ENCODE assay signal across 8 mouse cellular contexts in the genomic region with DNA sequence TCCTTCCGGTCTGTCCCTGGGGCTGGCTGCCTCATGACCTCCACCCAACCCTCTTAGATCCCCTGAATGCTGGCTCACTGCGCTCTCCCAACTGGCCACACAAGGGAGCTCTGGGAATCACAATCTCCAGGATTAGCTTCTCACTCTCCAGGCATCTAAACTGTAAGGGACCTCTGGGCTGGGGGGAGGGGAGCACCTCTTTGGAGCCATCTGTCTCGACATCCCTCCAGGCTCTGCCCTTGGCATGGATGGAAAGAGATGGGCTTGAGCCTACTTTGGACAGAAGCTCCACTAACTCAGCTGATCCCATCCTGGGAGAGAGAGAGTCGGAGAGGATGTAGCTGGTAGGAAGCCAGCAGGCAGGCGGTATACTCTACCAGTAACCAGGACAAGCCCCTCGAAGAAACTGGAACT. TPM values are rescaled to one million over a fixed set of nuclear protein-coding genes. Genes with fewer than 3 reads are reported as not detected.
A peak's percentile ranks its signal among the peaks of the same experiment; 100 is the strongest.
DNase-seq lines count a peak whose midpoint lies in the region.

No protein-coding gene starts in this region.

- DNase-seq in adrenal gland, adult (ENCODE audit: inconsistent age in 2 of 2, low spot score in 1 of 2) = peak; percentile 60 to 70
- DNase-seq in adrenal gland, adult 2 months = no peak
- peak; percentile 83 for DNase-seq in cerebellum, adult 9-11 months
- DNase-seq in heart, embryonic 10.5 days (ENCODE audit: low spot score) = no peak
- peak; percentile 65 for DNase-seq in kidney, adult 9 months
- DNase-seq in lung, postnatal 4 days = peak; percentile 62 to 74
- no peak for DNase-seq in thymus, postnatal 10 days (ENCODE audit: low spot score in 2 of 2)
- DNase-seq in c-Kit-positive CD71-positive TER-119-positive erythroid progenitor cells, embryonic 14.5 days (ENCODE audit: low spot score) = no peak

- no peak overlapping the region for H3K4me3 ChIP-seq in heart, embryonic 10.5 days

- H3K27me3 ChIP-seq in heart, embryonic 10.5 days (ENCODE audit: insufficient read depth, poor library complexity, severe bottlenecking) = no peaks in the 10 kb centered on the region

- peak overlapping the region; percentile 93; the same call in 1 of the 2 replicates for H3K27ac ChIP-seq in heart, embryonic 10.5 days

- H3K9me3 ChIP-seq in heart, embryonic 10.5 days = no peaks in the 10 kb centered on the region

- 18% methylated on average over 6 of the region's 6 CpGs for WGBS in heart, embryonic 10.5 days

- H3K36me3 ChIP-seq in heart, embryonic 10.5 days = peaks cover 28% of the 10 kb centered on the region

- H3K4me1 ChIP-seq in heart, embryonic 10.5 days = peaks cover 51% of the 10 kb centered on the region

RNA-seq across cellular contexts. Expression of gene Plxnb2, which starts 1.7 kb away (rescaled TPM):
- total RNA-seq in adrenal gland, adult 2 months (2021) = 100 to 1,000 TPM in 1 of 2 experiments, 10 to 100 TPM in 1; 94.8 to 118 TPM
- 168 and 182 TPM in 2 replicates for polyA plus RNA-seq in adrenal gland, adult 2 months (2012; rRNA removed)
- polyA plus RNA-seq in heart, embryonic 10.5 days (2016; fragmentation: Nextera tagmentation; extraction: Ambion mirVana) = 106 and 117 TPM in 2 replicates

RNA-seq across cellular contexts. Expression of gene Dennd6b, which starts 14.0 kb away (rescaled TPM):
- 1 to 10 TPM; 5.2 to 5.7 TPM for total RNA-seq in adrenal gland, adult 2 months (2021)
- 24.0 and 24.9 TPM in 2 replicates for polyA plus RNA-seq in adrenal gland, adult 2 months (2012; rRNA removed)
- 23.1 and 23.5 TPM in 2 replicates for polyA plus RNA-seq in heart, embryonic 10.5 days (2016; fragmentation: Nextera tagmentation; extraction: Ambion mirVana)

RNA-seq across cellular contexts. Expression of gene Ppp6r2, which starts 29.0 kb away (rescaled TPM):
- total RNA-seq in adrenal gland, adult 2 months (2021) = 10 to 100 TPM; 38.6 to 54.4 TPM
- 565 and 749 TPM in 2 replicates for polyA plus RNA-seq in adrenal gland, adult 2 months (2012; rRNA removed)
- 12.4 and 23.5 TPM in 2 replicates for polyA plus RNA-seq in heart, embryonic 10.5 days (2016; fragmentation: Nextera tagmentation; extraction: Ambion mirVana)

RNA-seq across cellular contexts. Expression of gene Mapk11, which starts 32.9 kb away (rescaled TPM):
- total RNA-seq in adrenal gland, adult 2 months (2021) = 1 to 10 TPM; 2.5 to 3.6 TPM
- 4.1 and 4.4 TPM in 2 replicates for polyA plus RNA-seq in adrenal gland, adult 2 months (2012; rRNA removed)
- 4.2 and 4.8 TPM in 2 replicates for polyA plus RNA-seq in heart, embryonic 10.5 days (2016; fragmentation: Nextera tagmentation; extraction: Ambion mirVana)

RNA-seq across cellular contexts. Expression of gene Mapk12, which starts 41.8 kb away (rescaled TPM):
- 10 to 100 TPM in 1 of 2 experiments, 1 to 10 TPM in 1; 6.7 to 10.2 TPM for total RNA-seq in adrenal gland, adult 2 months (2021)
- polyA plus RNA-seq in adrenal gland, adult 2 months (2012; rRNA removed) = 5.9 and 9.1 TPM in 2 replicates
- 25.4 and 26.4 TPM in 2 replicates for polyA plus RNA-seq in heart, embryonic 10.5 days (2016; fragmentation: Nextera tagmentation; extraction: Ambion mirVana)

Comparison
In these comparisons a context has a peak if more than half of its experiments do, and no peak if none do; other contexts are left out.
1. DNase-seq: peak in adrenal gland, adult (2 of 2), cerebellum, adult 9-11 months (single experiment), kidney, adult 9 months (single experiment) and lung, postnatal 4 days (2 of 2); none in adrenal gland, adult 2 months (single experiment), heart, embryonic 10.5 days (single experiment), thymus, postnatal 10 days (0 of 2) and c-Kit-positive CD71-positive TER-119-positive erythroid progenitor cells, embryonic 14.5 days (single experiment).
2. RNA of gene Ppp6r2, which starts 29.0 kb away (polyA plus RNA-seq): 565 to 749 TPM in adrenal gland, adult 2 months; 12.4 to 23.5 TPM in heart, embryonic 10.5 days; every median in the first group is over 10 times any median in the second.